Mouse (Mus musculus) left cerebral cortex, postnatal 10 days (tissue): ENCODE measurements around the gene Capza3. TPM values are rescaled to one million over a fixed set of nuclear protein-coding genes. Genes with fewer than 3 reads are reported as not detected.

ENCODE experiments used
- DNase-seq, 2 experiments: peaks; one replicate each; pipeline ENCODE4 v3.0.0; 2021 to 2022; ENCODE audit warnings: low spot score in 2 of 2, mixed read lengths in 1 of 2; ENCODE audit errors: extremely low spot score in 1 of 2
- intact Hi-C: fragments of 180-260 bp; cut with DNase I; formaldehyde crosslinking; loops from one replicate; pipeline ENCODE4 v1.15.1; 2025
- total RNA-seq, 2 experiments: library from RNA; stranded (reverse); gene quantifications; 2 replicates each; pipeline ENCODE4 v1.2.3; 2021

Gene Capza3
- not detected for total RNA-seq

DNA sequence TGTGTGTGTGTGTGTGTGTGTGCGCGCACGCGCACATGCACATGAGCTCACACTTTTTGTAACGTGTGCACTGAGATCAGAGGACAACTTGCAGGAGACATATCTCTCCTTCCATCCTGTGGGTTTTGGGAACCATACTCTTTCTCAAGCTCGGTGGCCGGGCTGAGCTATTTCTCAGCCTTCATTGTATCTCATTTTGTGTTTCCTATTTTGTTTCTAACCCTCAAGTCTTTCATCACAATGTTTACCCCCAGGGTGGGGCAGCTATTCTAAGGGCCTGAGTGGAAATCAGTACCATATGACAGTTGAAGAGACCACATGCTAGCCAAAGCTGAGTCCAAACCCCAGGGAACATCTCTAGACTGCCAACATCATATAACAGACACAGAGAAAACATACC lies at the start of gene Capza3:
Capza3 (plus strand) TSS at position 301 of the 400 bp plus-strand sequence.
- intact Hi-C loops: no loop called here
- no peak for DNase-seq

DNA sequence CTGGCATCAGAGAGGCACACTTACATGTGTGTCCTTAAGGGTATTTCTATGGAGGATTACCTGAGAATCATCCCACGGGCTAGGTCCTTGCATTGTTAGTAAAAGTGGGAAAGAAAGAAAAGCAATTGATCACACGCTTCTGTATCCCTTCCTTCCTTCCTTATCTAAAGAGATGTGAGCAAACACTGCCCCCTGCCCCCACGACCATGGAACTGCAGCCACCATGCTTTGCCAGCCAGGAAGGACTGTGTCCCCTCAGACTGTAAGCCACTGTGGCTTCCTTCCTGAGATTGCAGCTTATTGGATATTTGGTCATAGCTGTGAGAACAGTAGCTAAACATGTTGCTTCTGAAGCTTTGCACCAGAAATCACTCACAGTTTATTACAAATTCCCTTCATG lies 35.9 kb upstream of the Capza3 start:
- intact Hi-C loops: no loop called here
- DNase-seq: no peak

DNA sequence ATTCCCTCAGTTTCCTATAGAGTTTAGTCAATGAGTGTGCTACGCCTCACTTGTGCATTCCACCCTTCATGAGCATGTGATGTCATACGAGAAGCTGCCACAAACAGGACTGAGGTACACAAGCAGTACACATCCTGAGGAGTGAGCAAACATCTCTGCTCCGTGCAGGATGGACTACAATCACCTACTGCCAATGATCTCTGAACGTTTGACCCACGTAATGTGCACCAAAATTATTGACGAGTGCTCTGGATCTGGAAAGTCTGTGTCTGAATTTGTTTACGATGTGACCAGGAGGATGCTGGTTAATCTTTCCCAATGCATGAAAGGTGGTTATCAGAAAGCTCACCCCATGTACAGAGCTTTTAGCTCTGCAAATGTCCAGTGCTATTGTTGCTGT lies 16.6 kb upstream of the Capza3 start:
- DNase-seq: no peak
- intact Hi-C loops: no loop called here

DNA sequence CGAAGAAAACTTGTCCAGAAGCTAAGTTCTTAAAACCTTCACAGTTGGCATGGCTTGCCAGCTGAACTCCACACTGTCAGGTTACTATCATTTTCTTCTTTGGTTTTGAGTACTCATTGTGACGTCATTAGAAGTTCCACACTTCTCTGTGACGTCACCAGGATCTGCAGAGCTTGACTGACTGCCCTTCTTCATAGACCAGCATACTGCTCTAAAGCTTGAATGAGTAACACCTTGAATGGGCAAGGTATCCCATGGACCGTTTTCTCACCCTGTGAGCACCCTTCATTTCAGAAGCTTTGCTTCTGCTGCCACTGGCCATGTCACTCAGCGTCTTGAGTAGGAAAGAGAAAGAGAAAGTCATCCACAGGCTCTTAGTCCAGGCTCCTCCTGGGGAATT lies 305 bp downstream of the Capza3 start, which contains the start of gene Plcz1:
Plcz1 (minus strand) TSS at position 101 of the 400 bp plus-strand sequence.
- no peak for DNase-seq
- intact Hi-C loops: no loop called here

DNA sequence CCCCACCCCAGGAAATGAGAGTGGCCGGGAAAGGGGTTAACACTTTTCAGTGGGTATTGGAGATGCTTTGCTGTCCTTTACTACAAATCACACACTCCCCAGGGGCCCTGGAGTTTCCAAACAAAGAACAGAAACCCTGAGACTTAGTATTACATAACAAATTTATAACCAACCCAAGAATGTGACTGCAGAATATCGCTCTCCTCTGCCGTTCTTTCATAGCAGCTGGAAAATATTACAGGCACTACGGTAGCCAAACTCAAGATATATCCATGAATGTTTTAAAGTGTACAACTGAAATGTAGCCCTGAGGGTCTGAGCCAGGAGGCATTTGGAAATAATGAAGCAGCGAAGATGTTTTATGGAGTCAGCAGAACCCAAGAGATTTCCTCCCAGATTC lies 10.4 kb downstream of the Capza3 start:
- no peak for DNase-seq
- intact Hi-C loops: no loop called here

DNA sequence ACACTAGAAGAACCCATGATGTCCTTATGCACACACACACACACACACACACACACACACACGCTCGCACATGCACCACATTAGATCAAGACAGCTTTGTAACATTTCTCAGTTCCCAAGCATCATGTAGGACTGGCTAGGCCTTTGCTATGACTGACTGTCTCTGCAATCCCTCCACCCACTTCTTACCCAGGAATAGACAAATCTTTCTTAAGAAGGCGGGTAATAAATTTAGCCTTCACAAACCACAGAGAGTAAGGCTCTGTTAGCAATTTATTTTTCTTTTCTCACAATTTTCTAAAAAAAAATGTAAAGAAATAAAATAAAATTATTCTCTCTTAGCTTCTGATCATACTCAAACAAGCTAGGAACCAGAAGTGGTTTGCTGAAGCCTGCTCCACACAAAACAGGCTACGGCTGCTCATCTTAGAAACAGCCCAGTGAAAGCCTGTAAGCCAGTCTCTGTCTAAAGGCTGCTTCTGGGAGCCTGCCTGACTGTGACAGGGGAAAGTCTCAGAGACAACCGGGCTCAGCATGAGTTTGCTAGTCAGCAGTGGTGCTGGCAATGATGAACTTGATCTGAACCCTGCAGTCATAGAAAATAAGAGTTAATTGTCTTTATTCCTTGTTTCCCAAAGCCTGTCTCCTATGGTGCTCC lies 13.3 kb downstream of the Capza3 start:
- intact Hi-C loops: no loop called here
- DNase-seq: no peak

DNA sequence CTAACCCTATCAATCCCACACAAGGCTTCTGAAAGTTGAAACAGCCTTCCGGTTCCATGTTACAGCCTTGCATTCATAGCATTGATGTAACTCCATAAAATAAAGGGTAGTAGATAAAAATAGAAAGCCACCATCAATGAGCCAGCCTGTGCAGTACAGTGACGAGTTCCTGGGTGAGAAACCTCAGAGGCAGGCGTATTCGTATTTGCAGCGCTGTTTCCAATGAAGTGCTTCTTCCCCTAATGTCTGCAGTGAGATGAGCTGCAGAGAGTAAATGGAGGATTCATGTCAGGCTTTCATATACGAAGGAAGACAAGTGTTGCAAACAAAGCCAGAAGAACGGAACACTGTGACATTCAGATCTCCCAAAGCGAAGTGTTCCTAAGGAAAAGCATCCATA lies 28.1 kb downstream of the Capza3 start:
- no peak for DNase-seq

DNA sequence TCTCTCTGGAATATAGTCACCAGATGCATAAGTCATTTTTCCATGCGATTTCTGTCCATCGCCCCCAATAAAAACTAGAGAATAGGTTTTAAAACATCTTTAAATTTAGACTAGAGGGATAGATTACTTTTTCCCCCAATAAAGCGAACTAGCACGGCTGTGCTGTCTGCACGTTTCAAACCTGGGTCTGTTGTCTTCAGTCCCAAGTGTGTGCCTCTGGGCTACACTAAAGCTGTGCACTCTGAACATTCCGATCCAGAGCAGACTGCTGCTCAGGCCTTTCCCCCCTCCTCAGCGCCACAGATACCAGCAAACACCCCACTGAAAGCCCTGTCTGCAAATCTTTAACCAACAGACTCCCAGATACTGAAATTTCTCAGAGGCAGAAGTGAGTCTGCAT lies 39.9 kb downstream of the Capza3 start:
- intact Hi-C loops: no loop called here
- DNase-seq: no peak

More for the DNA sequence above, 28.1 kb downstream of the Capza3 start:
- intact Hi-C loops: no loop called here

DNA sequence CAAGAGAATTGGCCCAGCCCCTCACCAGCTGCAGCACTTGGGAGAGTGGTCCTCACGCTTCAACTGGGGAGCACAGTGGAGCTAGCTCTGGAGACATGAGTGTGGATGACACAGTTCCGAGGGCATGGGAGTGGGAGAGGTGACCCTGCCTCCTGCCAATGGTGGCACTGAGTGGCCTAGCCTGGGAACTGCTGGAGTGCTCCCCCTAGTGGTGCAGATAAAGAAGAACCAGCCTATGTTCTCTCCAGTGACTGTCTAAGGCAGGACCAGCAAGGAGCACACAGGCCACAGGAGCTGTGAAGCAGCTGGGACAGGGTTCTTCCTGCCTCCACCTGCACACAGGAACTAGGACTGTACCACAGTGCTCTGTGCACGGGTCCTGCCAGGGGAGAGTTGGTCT lies 40.7 kb downstream of the Capza3 start:
- DNase-seq: no peak
- intact Hi-C loops: no loop called here

DNA sequence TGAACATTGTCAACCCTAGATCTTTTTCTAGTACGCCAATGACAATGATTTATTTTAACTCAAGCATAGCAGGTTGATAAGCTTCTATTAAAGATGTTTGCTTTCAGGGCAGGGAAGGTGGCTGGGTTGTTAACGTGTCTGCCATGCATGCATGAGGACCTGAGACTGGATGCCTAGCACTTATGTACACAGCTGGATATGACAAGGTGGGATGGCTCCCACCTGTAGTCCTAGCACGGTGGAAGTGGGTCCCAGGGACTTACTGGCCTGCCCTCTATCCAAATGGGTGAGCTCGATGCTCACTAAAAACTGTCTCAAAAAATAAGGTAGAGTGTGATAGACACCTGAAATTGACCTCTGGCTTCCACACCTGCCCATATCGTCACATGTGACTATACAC lies 48.8 kb downstream of the Capza3 start:
- intact Hi-C loops: no loop called here
- no peak for DNase-seq

Other genes starting within 250 kb of the Capza3 start
- 1 to 10 TPM; 1.8 to 2.1 TPM for gene Plcz1, start 205 bp downstream of the Capza3 start, total RNA-seq